In genomic region chr16:58671212-58671985, GRCm38 (mm10) we compare ENCODE assay signal across 10 mouse cellular contexts. TPM values are rescaled to one million over a fixed set of nuclear protein-coding genes. Genes with fewer than 3 reads are reported as not detected.
DNase-seq lines count a peak whose midpoint lies in the region; ATAC-seq and TF ChIP-seq lines count a peak whose summit lies in the region.
"Had no signal": no experiment of that assay in that cellular context is flagged by ENCODE, and none has a peak within 500 bp of the region (broad histone marks: within the 10 kb centered on the region; RNA-seq: fewer than 3 reads in every experiment).

No protein-coding gene starts in this region.

- H3K4me3 ChIP-seq in heart, embryonic 12.5 days = peak overlapping the region; percentile 97
- H3K4me3 ChIP-seq in E14TG2a.4 (replicated peaks; ENCODE audit: low read length) = peak overlapping the region; percentile 96
- peak overlapping the region; percentile 71 for H3K4me3 ChIP-seq in forebrain, postnatal 0 days (ENCODE audit: low read depth, low read length)
- peak overlapping the region; percentile 92 for H3K4me3 ChIP-seq in liver, postnatal 0 days (ENCODE audit: low read depth, low read length)

- peaks cover 31% of the 10 kb centered on the region for H3K36me3 ChIP-seq in heart, embryonic 12.5 days
- peaks cover 31% of the 10 kb centered on the region for H3K36me3 ChIP-seq in E14TG2a.4 (ENCODE audit: insufficient read depth, low read length)
- peaks cover 22% of the 10 kb centered on the region; the same call in 1 of the 2 replicates for H3K36me3 ChIP-seq in forebrain, postnatal 0 days (ENCODE audit: insufficient read depth)
- H3K36me3 ChIP-seq in liver, postnatal 0 days (replicated peaks; ENCODE audit: insufficient read depth, low read length) = peaks cover 39% of the 10 kb centered on the region

- DNase-seq in heart, adult 8-10 months (ENCODE audit: low spot score) = no peak
- DNase-seq in forebrain, postnatal 0 days = no peak
- DNase-seq in liver, postnatal 0 days = no peak
- DNase-seq in adrenal gland, postnatal 10 days = no peak
- no peak for DNase-seq in layer of hippocampus, postnatal 10 days (ENCODE audit: low spot score in 2 of 2)
- no peak for DNase-seq in spleen, postnatal 10 days (ENCODE audit: low spot score in 2 of 2)
- DNase-seq: cerebellum, postnatal 10 days had no signal

- 63% methylated on average over 8 of the region's 8 CpGs for WGBS in heart, embryonic 12.5 days
- WGBS in forebrain, postnatal 0 days = 78% methylated on average over 8 of the region's 8 CpGs
- WGBS in liver, postnatal 0 days (ENCODE audit: insufficient replicate concordance) = 34% methylated on average over 8 of the region's 8 CpGs

- TF ChIP-seq CTCF in E14TG2a.4 (conservative IDR thresholded peaks at IDR 0.05; ENCODE audit: low read length) = no peak
- no peak for TF ChIP-seq CTCF in forebrain, postnatal 0 days (IDR thresholded peaks at IDR 0.05; ENCODE audit: low read depth)
- TF ChIP-seq CTCF in liver, postnatal 0 days (IDR thresholded peaks at IDR 0.05; ENCODE audit: low read depth) = no peak

- TF ChIP-seq EP300 in liver, postnatal 0 days (IDR thresholded peaks at IDR 0.05; ENCODE audit: low read depth) = no peak

- H3K9ac ChIP-seq in heart, embryonic 12.5 days = peak overlapping the region; percentile 94
- no peak overlapping the region for H3K9ac ChIP-seq in forebrain, postnatal 0 days
- H3K9ac ChIP-seq in liver, postnatal 0 days (replicated peaks) = peak overlapping the region; percentile 96

- peaks cover 21% of the 10 kb centered on the region for H3K4me1 ChIP-seq in heart, embryonic 12.5 days (replicated peaks)
- peaks cover 24% of the 10 kb centered on the region for H3K4me1 ChIP-seq in E14TG2a.4 (replicated peaks; ENCODE audit: low read depth, low read length)
- peaks cover 3% of the 10 kb centered on the region; the same call in 1 of the 2 replicates for H3K4me1 ChIP-seq in forebrain, postnatal 0 days (ENCODE audit: insufficient read depth)
- peaks cover 18% of the 10 kb centered on the region for H3K4me1 ChIP-seq in liver, postnatal 0 days (ENCODE audit: insufficient read depth)

- H3K27me3 ChIP-seq in heart, embryonic 12.5 days (replicated peaks) = no peaks in the 10 kb centered on the region
- no peaks in the 10 kb centered on the region for H3K27me3 ChIP-seq in E14TG2a.4 (ENCODE audit: insufficient read depth, low read length)
- no peaks in the 10 kb centered on the region for H3K27me3 ChIP-seq in forebrain, postnatal 0 days (ENCODE audit: insufficient read depth, low read length)
- H3K27me3 ChIP-seq in liver, postnatal 0 days (ENCODE audit: insufficient read depth, low read length) = no peaks in the 10 kb centered on the region

- ATAC-seq in heart, embryonic 12.5 days (ENCODE audit: insufficient number of reproducible peaks, low FRiP score) = no peak
- no peak for ATAC-seq in forebrain, postnatal 0 days
- ATAC-seq in liver, postnatal 0 days = no peak

- H3K4me2 ChIP-seq in heart, embryonic 12.5 days = peak overlapping the region; percentile 85
- H3K4me2 ChIP-seq in forebrain, postnatal 0 days (ENCODE audit: low read depth) = peak overlapping the region; percentile 77
- peak overlapping the region; percentile 77 for H3K4me2 ChIP-seq in liver, postnatal 0 days (ENCODE audit: low read depth, low read length)

- H3K27ac ChIP-seq in heart, embryonic 12.5 days (ENCODE audit: poor library complexity, severe bottlenecking) = no peak overlapping the region
- no peak overlapping the region for H3K27ac ChIP-seq in forebrain, postnatal 0 days (ENCODE audit: low read depth, low read length)
- peak overlapping the region; percentile 98 for H3K27ac ChIP-seq in liver, postnatal 0 days (ENCODE audit: low read depth)

- no peaks in the 10 kb centered on the region for H3K9me3 ChIP-seq in heart, embryonic 12.5 days (replicated peaks)
- no peaks in the 10 kb centered on the region for H3K9me3 ChIP-seq in E14TG2a.4 (ENCODE audit: low read length)
- H3K9me3 ChIP-seq in forebrain, postnatal 0 days (ENCODE audit: low read length) = no peaks in the 10 kb centered on the region
- H3K9me3 ChIP-seq in liver, postnatal 0 days (ENCODE audit: low read length) = no peaks in the 10 kb centered on the region

RNA-seq across cellular contexts. Expression of gene Cpox, which starts 1.3 kb away (rescaled TPM):
- polyA plus RNA-seq in heart, embryonic 12.5 days (2016; fragmentation: Nextera tagmentation; extraction: Ambion mirVana) = 39.9 and 48.0 TPM in 2 replicates
- total RNA-seq in heart, adult 8-10 months (2022) = 10 to 100 TPM; 39.1 to 46.8 (median 41.3) TPM
- total RNA-seq in forebrain, postnatal 0 days (2014; rRNA removed) = 12.9 and 22.4 TPM in 2 replicates
- polyA plus RNA-seq in forebrain, postnatal 0 days (2015; fragmentation: Nextera tagmentation; extraction: Ambion mirVana) = 5.9 and 10.0 TPM in 2 replicates
- 178 and 189 TPM in 2 replicates for polyA plus RNA-seq in liver, postnatal 0 days (2015; fragmentation: Nextera tagmentation; extraction: Ambion mirVana)
- 10 to 100 TPM; 33.6 to 36.4 TPM for total RNA-seq in adrenal gland, postnatal 10 days (2021)
- 10 to 100 TPM; 34.1 to 35.2 TPM for total RNA-seq in layer of hippocampus, postnatal 10 days (2021)

RNA-seq across cellular contexts. Expression of gene E330017A01Rik, which starts 32.9 kb away (rescaled TPM):
- polyA plus RNA-seq in heart, embryonic 12.5 days (2016; fragmentation: Nextera tagmentation; extraction: Ambion mirVana) = 0.17 TPM in 1 of 2 replicates, not detected in the other
- total RNA-seq in heart, adult 8-10 months (2022) = not detected
- total RNA-seq in forebrain, postnatal 0 days (2014; rRNA removed) = not detected in 2 replicates
- 0.16 TPM in 1 of 2 replicates, not detected in the other for polyA plus RNA-seq in forebrain, postnatal 0 days (2015; fragmentation: Nextera tagmentation; extraction: Ambion mirVana)
- polyA plus RNA-seq in liver, postnatal 0 days (2015; fragmentation: Nextera tagmentation; extraction: Ambion mirVana) = not detected in 2 replicates
- total RNA-seq in adrenal gland, postnatal 10 days (2021) = not detected
- not detected for total RNA-seq in layer of hippocampus, postnatal 10 days (2021)
- total RNA-seq: left cerebral cortex, postnatal 14 days had no signal

RNA-seq across cellular contexts. Expression of gene Gpr15, which starts 47.5 kb away (rescaled TPM):
- polyA plus RNA-seq in heart, embryonic 12.5 days (2016; fragmentation: Nextera tagmentation; extraction: Ambion mirVana) = not detected in 2 replicates
- total RNA-seq in heart, adult 8-10 months (2022) = not detected
- 0.14 TPM in 1 of 2 replicates, not detected in the other for total RNA-seq in forebrain, postnatal 0 days (2014; rRNA removed)
- polyA plus RNA-seq in forebrain, postnatal 0 days (2015; fragmentation: Nextera tagmentation; extraction: Ambion mirVana) = not detected in 2 replicates
- 0.11 TPM in 1 of 2 replicates, not detected in the other for polyA plus RNA-seq in liver, postnatal 0 days (2015; fragmentation: Nextera tagmentation; extraction: Ambion mirVana)
- not detected for total RNA-seq in adrenal gland, postnatal 10 days (2021)
- not detected for total RNA-seq in layer of hippocampus, postnatal 10 days (2021)
- total RNA-seq: left cerebral cortex, postnatal 14 days had no signal

RNA-seq across cellular contexts. Expression of gene Gm813, which starts 54.6 kb away (rescaled TPM):
- not detected in 2 replicates for polyA plus RNA-seq in heart, embryonic 12.5 days (2016; fragmentation: Nextera tagmentation; extraction: Ambion mirVana)
- total RNA-seq in heart, adult 8-10 months (2022) = not detected
- total RNA-seq in forebrain, postnatal 0 days (2014; rRNA removed) = not detected in 2 replicates
- polyA plus RNA-seq in forebrain, postnatal 0 days (2015; fragmentation: Nextera tagmentation; extraction: Ambion mirVana) = not detected in 2 replicates
- polyA plus RNA-seq in liver, postnatal 0 days (2015; fragmentation: Nextera tagmentation; extraction: Ambion mirVana) = not detected in 2 replicates
- not detected for total RNA-seq in adrenal gland, postnatal 10 days (2021)
- total RNA-seq in layer of hippocampus, postnatal 10 days (2021) = not detected
- total RNA-seq: left cerebral cortex, postnatal 14 days had no signal

RNA-seq across cellular contexts. Expression of gene Cldnd1, which starts 56.3 kb away (rescaled TPM):
- 111 and 112 TPM in 2 replicates for polyA plus RNA-seq in heart, embryonic 12.5 days (2016; fragmentation: Nextera tagmentation; extraction: Ambion mirVana)
- total RNA-seq in heart, adult 8-10 months (2022) = 10 to 100 TPM; 48.4 to 52.1 (median 49.0) TPM
- 42.9 and 54.8 TPM in 2 replicates for total RNA-seq in forebrain, postnatal 0 days (2014; rRNA removed)
- polyA plus RNA-seq in forebrain, postnatal 0 days (2015; fragmentation: Nextera tagmentation; extraction: Ambion mirVana) = 117 and 129 TPM in 2 replicates
- polyA plus RNA-seq in liver, postnatal 0 days (2015; fragmentation: Nextera tagmentation; extraction: Ambion mirVana) = 23.8 and 28.4 TPM in 2 replicates
- total RNA-seq in adrenal gland, postnatal 10 days (2021) = 10 to 100 TPM; 65.5 to 80.0 TPM
- total RNA-seq in layer of hippocampus, postnatal 10 days (2021) = 100 to 1,000 TPM in 1 of 2 experiments, 10 to 100 TPM in 1; 91.4 to 112 TPM
